Comparison of ENCODE assay signal across 22 mouse cellular contexts in genomic region chr9:71916662-71916953, GRCm38 (mm10).
DNase-seq lines count a peak whose midpoint lies in the region; ATAC-seq and TF ChIP-seq lines count a peak whose summit lies in the region.
"Had no signal": no experiment of that assay in that cellular context is flagged by ENCODE, and none has a peak within 500 bp of the region (broad histone marks: within the 10 kb centered on the region; RNA-seq: fewer than 3 reads in every experiment).

No protein-coding gene starts in this region.

- DNase-seq in limb, embryonic 10.5 days (ENCODE audit: low spot score): no peak
- DNase-seq in forebrain, embryonic 14.5 days (ENCODE audit: low spot score): peak; percentile 30
- DNase-seq in stomach, postnatal 0 days (ENCODE audit: low spot score): no peak
- no peak for DNase-seq in c-Kit-positive CD71-positive TER-119-positive erythroid progenitor cells, embryonic 14.5 days (ENCODE audit: low spot score)
- no peak for DNase-seq in kidney, postnatal 25 days
- DNase-seq: adrenal gland, adult 2 months; cerebellum, adult 9-11 months; gastrocnemius, postnatal 25 days; kidney, adult 18-20 months; kidney, postnatal 10 days; layer of hippocampus, postnatal 36 days; liver, postnatal 0 days; lung, postnatal 36 days; right cerebral cortex, postnatal 25 days; thymus, adult 2 months had no signal

- no peak overlapping the region for H3K9ac ChIP-seq in limb, embryonic 12.5 days (replicated peaks)
- H3K9ac ChIP-seq in forebrain, embryonic 12.5 days: no peak overlapping the region
- H3K9ac ChIP-seq in forebrain, embryonic 14.5 days (ENCODE audit: low read length): no peak overlapping the region
- H3K9ac ChIP-seq in midbrain, embryonic 13.5 days (replicated peaks): no peak overlapping the region
- no peak overlapping the region for H3K9ac ChIP-seq in stomach, postnatal 0 days (ENCODE audit: low read length)
- H3K9ac ChIP-seq: embryonic facial prominence, embryonic 12.5 days; liver, postnatal 0 days; stomach, embryonic 15.5 days had no signal

- peaks cover 9% of the 10 kb centered on the region; the same call in 1 of the 2 replicates for H3K36me3 ChIP-seq in limb, embryonic 12.5 days
- H3K36me3 ChIP-seq in limb, embryonic 10.5 days: peaks cover 27% of the 10 kb centered on the region
- H3K36me3 ChIP-seq in forebrain, embryonic 12.5 days (replicated peaks): peaks cover 8% of the 10 kb centered on the region
- H3K36me3 ChIP-seq in forebrain, embryonic 14.5 days (ENCODE audit: control insufficient read depth, insufficient read depth, low read length): no peaks in the 10 kb centered on the region
- H3K36me3 ChIP-seq in midbrain, embryonic 13.5 days: no peaks in the 10 kb centered on the region
- H3K36me3 ChIP-seq in stomach, postnatal 0 days (ENCODE audit: control insufficient read depth, insufficient read depth, low read length): no peaks in the 10 kb centered on the region
- H3K36me3 ChIP-seq: embryonic facial prominence, embryonic 12.5 days; stomach, embryonic 15.5 days had no signal

- H3K27me3 ChIP-seq in limb, embryonic 12.5 days: no peaks in the 10 kb centered on the region
- no peaks in the 10 kb centered on the region for H3K27me3 ChIP-seq in limb, embryonic 10.5 days (ENCODE audit: low read depth, poor library complexity, severe bottlenecking)
- H3K27me3 ChIP-seq in forebrain, embryonic 12.5 days: no peaks in the 10 kb centered on the region
- H3K27me3 ChIP-seq in forebrain, embryonic 14.5 days (replicated peaks; ENCODE audit: control insufficient read depth, insufficient read depth, low read length): no peaks in the 10 kb centered on the region
- no peaks in the 10 kb centered on the region for H3K27me3 ChIP-seq in midbrain, embryonic 13.5 days
- no peaks in the 10 kb centered on the region for H3K27me3 ChIP-seq in stomach, postnatal 0 days (ENCODE audit: control insufficient read depth, insufficient read depth, low read length)
- H3K27me3 ChIP-seq: embryonic facial prominence, embryonic 12.5 days; stomach, embryonic 15.5 days had no signal

- H3K4me3 ChIP-seq in limb, embryonic 12.5 days (replicated peaks): no peak overlapping the region
- no peak overlapping the region for H3K4me3 ChIP-seq in limb, embryonic 10.5 days
- no peak overlapping the region for H3K4me3 ChIP-seq in forebrain, embryonic 12.5 days (replicated peaks)
- no peak overlapping the region for H3K4me3 ChIP-seq in forebrain, embryonic 14.5 days (ENCODE audit: low read depth, low read length)
- no peak overlapping the region for H3K4me3 ChIP-seq in midbrain, embryonic 13.5 days (replicated peaks)
- no peak overlapping the region for H3K4me3 ChIP-seq in stomach, postnatal 0 days (ENCODE audit: low read depth, low read length)
- H3K4me3 ChIP-seq: embryonic facial prominence, embryonic 12.5 days; erythroblast, embryonic 14.5 days; layer of hippocampus, adult 2 months; stomach, embryonic 15.5 days had no signal

- ATAC-seq in limb, embryonic 12.5 days (ENCODE audit: insufficient number of reproducible peaks, insufficient read depth, low FRiP score, low TSS enrichment, low read depth): no peak
- ATAC-seq in forebrain, embryonic 12.5 days (ENCODE audit: low FRiP score): 0 out of 2 replicates have a peak, but pooled peaks have one; percentile 6
- no peak for ATAC-seq in forebrain, embryonic 14.5 days
- ATAC-seq in midbrain, embryonic 13.5 days: no peak; the same call in 1 of the 2 replicates
- no peak for ATAC-seq in stomach, postnatal 0 days (ENCODE audit: low FRiP score, low TSS enrichment)

- H3K27ac ChIP-seq in limb, embryonic 12.5 days: peak overlapping the region; percentile 69
- no peak overlapping the region for H3K27ac ChIP-seq in limb, embryonic 10.5 days
- H3K27ac ChIP-seq in forebrain, embryonic 12.5 days: peak overlapping the region; percentile 81
- H3K27ac ChIP-seq in forebrain, embryonic 14.5 days (ENCODE audit: low read depth, low read length): no peak overlapping the region
- H3K27ac ChIP-seq in midbrain, embryonic 13.5 days: peak overlapping the region; percentile 77
- no peak overlapping the region for H3K27ac ChIP-seq in stomach, postnatal 0 days (replicated peaks)
- H3K27ac ChIP-seq: embryonic facial prominence, embryonic 12.5 days; layer of hippocampus, adult 2 months; stomach, embryonic 15.5 days had no signal

- no peaks in the 10 kb centered on the region for H3K9me3 ChIP-seq in limb, embryonic 12.5 days
- H3K9me3 ChIP-seq in limb, embryonic 10.5 days (replicated peaks): no peaks in the 10 kb centered on the region
- H3K9me3 ChIP-seq in forebrain, embryonic 12.5 days: no peaks in the 10 kb centered on the region
- H3K9me3 ChIP-seq in forebrain, embryonic 14.5 days (replicated peaks; ENCODE audit: control insufficient read depth, low read length): no peaks in the 10 kb centered on the region
- H3K9me3 ChIP-seq in midbrain, embryonic 13.5 days: no peaks in the 10 kb centered on the region
- H3K9me3 ChIP-seq in stomach, postnatal 0 days (ENCODE audit: control insufficient read depth, low read length): no peaks in the 10 kb centered on the region
- H3K9me3 ChIP-seq: embryonic facial prominence, embryonic 12.5 days; stomach, embryonic 15.5 days had no signal

- TF ChIP-seq CTCF in stomach, postnatal 0 days (IDR thresholded peaks at IDR 0.05; ENCODE audit: low read depth): no peak

- H3K4me2 ChIP-seq in limb, embryonic 12.5 days: no peak overlapping the region
- H3K4me2 ChIP-seq in forebrain, embryonic 12.5 days: no peak overlapping the region
- no peak overlapping the region for H3K4me2 ChIP-seq in forebrain, embryonic 14.5 days (ENCODE audit: low read length)
- H3K4me2 ChIP-seq in midbrain, embryonic 13.5 days (replicated peaks): no peak overlapping the region
- H3K4me2 ChIP-seq in stomach, postnatal 0 days (replicated peaks; ENCODE audit: low read depth): no peak overlapping the region
- H3K4me2 ChIP-seq: embryonic facial prominence, embryonic 12.5 days; stomach, embryonic 15.5 days had no signal

- no peak for TF ChIP-seq EP300 in stomach, postnatal 0 days (optimal IDR thresholded peaks at IDR 0.05)

- H3K4me1 ChIP-seq in limb, embryonic 12.5 days (replicated peaks): peaks cover 17% of the 10 kb centered on the region
- H3K4me1 ChIP-seq in limb, embryonic 10.5 days: peaks cover 16% of the 10 kb centered on the region
- peaks cover 23% of the 10 kb centered on the region for H3K4me1 ChIP-seq in forebrain, embryonic 12.5 days
- peaks cover 13% of the 10 kb centered on the region for H3K4me1 ChIP-seq in forebrain, embryonic 14.5 days (ENCODE audit: control insufficient read depth, insufficient read depth, low read length)
- H3K4me1 ChIP-seq in midbrain, embryonic 13.5 days (replicated peaks): peaks cover 28% of the 10 kb centered on the region
- no peaks in the 10 kb centered on the region for H3K4me1 ChIP-seq in stomach, postnatal 0 days (replicated peaks; ENCODE audit: control insufficient read depth, insufficient read depth)
- H3K4me1 ChIP-seq: stomach, embryonic 15.5 days had no signal

Comparison
In these comparisons a context has a peak if more than half of its experiments do, and no peak if none do; other contexts are left out.
1. H3K27ac ChIP-seq: peak in limb, embryonic 12.5 days (single experiment), forebrain, embryonic 12.5 days (single experiment) and midbrain, embryonic 13.5 days (single experiment); none in limb, embryonic 10.5 days (single experiment), forebrain, embryonic 14.5 days (single experiment) and stomach, postnatal 0 days (single experiment).